Mouse (Mus musculus) cerebellum, adult 9-10 months (tissue): ENCODE results near the gene Itgb5.
A peak's percentile ranks its signal among the peaks of the same experiment; 100 is the strongest.

ENCODE experiments used
- DNase-seq: peaks from one replicate; pipeline ENCODE4 v3.0.0; 2022

The Itgb5 gene

GRCm38 (mm10) chr16:33832728-33833428 lies 3.4 kb downstream of the Itgb5 start:
- peak; percentile 46 for DNase-seq

GRCm38 (mm10) chr16:33833429-33833753 lies 3.9 kb downstream of the Itgb5 start:
- no peak for DNase-seq

- peak; percentile 35 for DNase-seq
Measured at GRCm38 (mm10) chr16:33833781-33834482, 4.5 kb downstream of the Itgb5 start.

GRCm38 (mm10) chr16:33836676-33837075 lies 7.2 kb downstream of the Itgb5 start:
- no peak for DNase-seq

GRCm38 (mm10) chr16:33837191-33837590 lies 7.7 kb downstream of the Itgb5 start:
- DNase-seq: peak; percentile 70

- no peak for DNase-seq
Measured at GRCm38 (mm10) chr16:33840616-33841015, 11.2 kb downstream of the Itgb5 start.

- DNase-seq: peak; percentile 54
Measured at GRCm38 (mm10) chr16:33842081-33842880, 12.8 kb downstream of the Itgb5 start.

- no peak for DNase-seq
Measured at GRCm38 (mm10) chr16:33844150-33844611, 14.7 kb downstream of the Itgb5 start.

- no peak for DNase-seq
Measured at GRCm38 (mm10) chr16:33844866-33845265, 15.4 kb downstream of the Itgb5 start.

- no peak for DNase-seq
Measured at GRCm38 (mm10) chr16:33853271-33853670, 23.8 kb downstream of the Itgb5 start.

- no peak for DNase-seq
Measured at GRCm38 (mm10) chr16:33858766-33859165, 29.3 kb downstream of the Itgb5 start.

- DNase-seq: no peak
Measured at GRCm38 (mm10) chr16:33859380-33859779, 29.9 kb downstream of the Itgb5 start.

- DNase-seq: peak; percentile 97
Measured at GRCm38 (mm10) chr16:33859988-33860700, 30.7 kb downstream of the Itgb5 start.

GRCm38 (mm10) chr16:33862406-33862805 lies 32.9 kb downstream of the Itgb5 start:
- DNase-seq: peak; percentile 74

GRCm38 (mm10) chr16:33863208-33863751 lies 33.8 kb downstream of the Itgb5 start:
- peak; percentile 70 for DNase-seq

- DNase-seq: no peak
Measured at GRCm38 (mm10) chr16:33870224-33870785, 40.8 kb downstream of the Itgb5 start.

GRCm38 (mm10) chr16:33870988-33871758 lies 41.7 kb downstream of the Itgb5 start:
- no peak for DNase-seq

GRCm38 (mm10) chr16:33871865-33872443 lies 42.5 kb downstream of the Itgb5 start:
- no peak for DNase-seq

- no peak for DNase-seq
Measured at GRCm38 (mm10) chr16:33873282-33873681, 43.8 kb downstream of the Itgb5 start.

GRCm38 (mm10) chr16:33878041-33878783 lies 48.7 kb downstream of the Itgb5 start:
- no peak for DNase-seq
